Mouse (Mus musculus) midbrain, postnatal 0 days (tissue): Measurements from ENCODE around the gene Slit3. TPM values are rescaled to one million over a fixed set of nuclear protein-coding genes. Genes with fewer than 3 reads are reported as not detected.
A peak's percentile ranks its signal among the peaks of the same experiment; 100 is the strongest.

Source experiments
- ATAC-seq: fragments of 200-750 bp; cut with Nextera tagmentation; 2 replicates; pipeline ENCODE4 v1.8.0; 2017; ENCODE audit warnings: moderate number of reproducible peaks, mild to moderate bottlenecking, moderate TSS enrichment, moderate library complexity; ENCODE audit not compliant: low FRiP score
- DNase-seq: peaks from one replicate; pipeline ENCODE4 v3.0.0-alpha.2; 2015; ENCODE audit warnings: low spot score
- H3K27ac ChIP-seq: fragments of 300-500 bp; sonication (generic); 2 replicates; pipeline ENCODE4 v1.5.1; 2014; ENCODE audit warnings: low read depth, mild to moderate bottlenecking, low read length, mixed read lengths
- H3K27me3 ChIP-seq: fragments of 300-500 bp; sonication (generic); 2 replicates; pipeline ENCODE4 v1.6.1; 2014; ENCODE audit warnings: low read length, control low read depth, mixed read lengths; ENCODE audit not compliant: insufficient read depth
- H3K36me3 ChIP-seq: fragments of 300-500 bp; sonication (generic); 2 replicates; pipeline ENCODE4 v1.6.1; 2014; ENCODE audit warnings: low read length, control low read depth, mixed read lengths; ENCODE audit not compliant: insufficient read depth
- H3K4me1 ChIP-seq: fragments of 300-500 bp; sonication (generic); 2 replicates; pipeline ENCODE4 v1.6.1; 2014; ENCODE audit warnings: mild to moderate bottlenecking, control low read depth, antibody characterized with exemption, low read length, mixed read lengths; ENCODE audit not compliant: insufficient read depth
- H3K4me2 ChIP-seq: fragments of 300-500 bp; sonication (generic); 2 replicates; pipeline ENCODE4 v1.6.1; 2014; ENCODE audit warnings: low read depth, mild to moderate bottlenecking, low read length, mixed read lengths; ENCODE audit not compliant: poor library complexity, severe bottlenecking
- H3K4me3 ChIP-seq: fragments of 300-500 bp; sonication (generic); 2 replicates; pipeline ENCODE4 v1.5.1; 2014; ENCODE audit warnings: low read depth, mild to moderate bottlenecking, low read length, moderate library complexity
- H3K9ac ChIP-seq: fragments of 300-500 bp; sonication (generic); replicated peaks from 2 replicates; pipeline ENCODE4 v1.6.1; 2014; ENCODE audit warnings: mild to moderate bottlenecking, low read length, moderate library complexity, mixed read lengths; ENCODE audit not compliant: poor library complexity, severe bottlenecking
- H3K9me3 ChIP-seq: fragments of 300-500 bp; sonication (generic); 2 replicates; pipeline ENCODE4 v1.6.1; 2016; ENCODE audit warnings: low read length, control low read depth
- CTCF ChIP-seq: IDR thresholded peaks from 2 replicates; pipeline ENCODE4 v1.5.1; 2016; ENCODE audit warnings: antibody characterized with exemption, mild to moderate bottlenecking
- WGBS: fragments of 180-500 bp; shearing (Covaris S2); extraction: QIAGEN DNeasy Blood & Tissue Kit; methylation state at CpG from one replicate; pipeline ENCODE4 v1.1.7; 2014; 5-methylcytosine and 5-hydroxymethylcytosine counted together
- polyA plus RNA-seq: library from polyadenylated mRNA; unstranded; fragments of >200 nt; fragmentation: Nextera tagmentation; extraction: Ambion mirVana; gene quantifications from 2 replicates; pipeline ENCODE4 v1.2.1, GENCODE M21; 2015
- total RNA-seq: library from RNA; depleted of rRNA; stranded (reverse); fragments of >200 nt; gene quantifications from 2 replicates; pipeline ENCODE4 v1.2.3, GENCODE M21; 2014

Slit3 gene
- total and polyA plus RNA-seq, 2 experiments from 2014 or later, result 3.6 to 7.7 TPM

DNA sequence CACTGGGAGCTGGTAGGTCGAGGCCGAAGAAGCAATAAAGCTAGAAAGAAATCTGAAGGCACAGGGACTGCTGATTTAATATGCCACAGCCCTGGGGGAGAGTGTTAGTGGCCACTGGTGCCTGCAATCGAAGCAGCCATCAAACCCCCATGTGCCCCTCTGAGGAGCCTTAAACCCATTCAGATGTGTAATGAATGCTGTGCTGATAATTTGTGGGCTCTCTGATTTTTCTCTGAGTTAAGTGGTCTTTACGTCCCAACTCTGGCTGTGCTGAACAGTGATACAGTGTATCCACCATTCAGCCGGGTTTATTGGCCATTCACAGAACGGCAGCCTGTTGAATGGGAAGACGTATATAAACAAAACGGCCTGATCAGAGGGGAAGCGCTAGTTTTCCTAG is 83.1 kb downstream of the Slit3 start:
- WGBS, result 39% methylated on average over 9 of the region's 9 CpGs
- no peaks in the 10 kb centered on the region for H3K36me3 ChIP-seq
- H3K9ac ChIP-seq, result no peak overlapping the region
- no peak overlapping the region for H3K4me3 ChIP-seq
- no peak overlapping the region for H3K27ac ChIP-seq
- no peak for ATAC-seq
- no peaks in the 10 kb centered on the region for H3K9me3 ChIP-seq
- H3K27me3 ChIP-seq, result no peaks in the 10 kb centered on the region
- DNase-seq, result no peak
- peak overlapping the region; percentile 4; the same call in 1 of the 2 replicates for H3K4me2 ChIP-seq
- no peak for TF ChIP-seq CTCF
- no peaks in the 10 kb centered on the region; the same call in 1 of the 2 replicates for H3K4me1 ChIP-seq

DNA sequence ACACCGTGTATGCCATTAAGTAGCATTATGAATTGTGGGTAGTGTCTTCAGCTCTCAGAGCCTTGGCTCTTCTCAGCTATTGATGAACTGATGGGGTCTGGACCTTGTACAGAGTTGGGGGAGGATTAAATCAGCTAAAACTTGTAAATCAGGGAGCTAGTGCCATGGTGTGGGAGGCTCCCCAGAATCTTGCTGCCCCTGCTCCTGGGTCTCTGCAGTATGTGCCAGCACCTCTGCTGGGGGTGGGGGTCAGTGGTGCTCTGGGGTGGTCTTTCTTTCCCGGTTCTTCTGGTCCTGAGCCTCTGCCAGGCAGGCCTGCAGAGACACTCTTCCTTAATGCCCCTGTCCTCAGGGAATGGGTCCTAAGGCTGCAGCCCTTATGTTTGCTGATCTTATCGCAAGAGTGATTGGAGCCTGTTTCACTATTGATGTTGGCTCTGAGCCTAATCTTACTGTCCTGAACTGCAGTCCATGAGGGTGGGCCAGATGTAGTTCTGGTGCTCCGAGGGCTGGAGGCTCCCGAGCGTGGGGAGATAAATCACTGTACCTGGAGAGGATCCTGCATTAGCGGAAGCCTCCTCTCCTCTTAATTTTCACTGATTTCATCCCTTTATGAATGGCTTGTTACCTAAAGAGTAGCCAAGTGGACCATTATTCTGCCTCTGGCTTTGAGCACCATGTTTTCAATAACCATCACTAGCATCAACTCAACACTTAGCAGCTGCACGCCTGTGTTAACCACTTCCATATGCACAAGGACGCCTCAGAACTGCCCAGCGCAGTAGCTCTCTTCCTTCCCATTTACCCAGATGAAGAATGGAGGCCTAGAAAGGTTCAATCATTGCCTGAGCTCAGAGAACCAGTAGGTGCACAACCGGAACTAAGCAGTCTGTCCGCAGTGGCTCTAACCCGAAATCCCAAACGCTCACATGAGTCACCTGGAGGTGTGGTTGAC is 90.0 kb downstream of the Slit3 start:
- no peak for ATAC-seq
- H3K4me3 ChIP-seq, result no peak overlapping the region
- H3K9ac ChIP-seq, result no peak overlapping the region
- H3K4me2 ChIP-seq, result no peak overlapping the region
- 87% methylated on average over 14 of the region's 14 CpGs for WGBS
- no peak overlapping the region for H3K27ac ChIP-seq
- H3K36me3 ChIP-seq, result no peaks in the 10 kb centered on the region
- H3K27me3 ChIP-seq, result no peaks in the 10 kb centered on the region
- H3K4me1 ChIP-seq, result no peaks in the 10 kb centered on the region
- H3K9me3 ChIP-seq, result no peaks in the 10 kb centered on the region
- TF ChIP-seq CTCF, result no peak
- no peak for DNase-seq

DNA sequence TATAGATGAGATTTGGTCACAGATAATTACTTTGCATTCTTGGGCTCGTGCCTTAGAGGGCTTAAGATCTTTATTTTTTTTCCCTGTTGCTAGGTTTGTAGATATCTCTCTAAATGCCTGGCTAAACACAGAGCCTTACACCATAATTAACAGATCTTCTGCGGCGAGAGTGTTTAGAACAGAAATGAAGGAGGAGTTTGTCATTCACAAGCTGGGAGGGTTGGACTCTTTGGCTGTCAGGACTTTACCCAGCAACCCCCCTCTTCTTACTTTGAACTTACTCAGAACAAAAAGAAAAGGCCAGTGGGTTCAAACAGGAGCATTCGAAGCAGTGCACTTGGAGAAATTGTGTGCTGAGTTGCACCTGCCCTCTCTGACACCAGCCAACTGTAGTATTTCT is 103.0 kb downstream of the Slit3 start:
- Histone ChIP-seq H3K27ac (no peak overlapping the region), H3K9ac (no peak overlapping the region), H3K9me3 (no peaks in the 10 kb centered on the region), H3K36me3 (no peaks in the 10 kb centered on the region), H3K4me3 (no peak overlapping the region), H3K27me3 (no peaks in the 10 kb centered on the region), H3K4me1 (no peaks in the 10 kb centered on the region), H3K4me2 (no peak overlapping the region)
- TF ChIP-seq CTCF, result no peak
- DNase-seq (no peak), ATAC-seq (no peak)
- 13% methylated on average over 4 of the region's 4 CpGs for WGBS

DNA sequence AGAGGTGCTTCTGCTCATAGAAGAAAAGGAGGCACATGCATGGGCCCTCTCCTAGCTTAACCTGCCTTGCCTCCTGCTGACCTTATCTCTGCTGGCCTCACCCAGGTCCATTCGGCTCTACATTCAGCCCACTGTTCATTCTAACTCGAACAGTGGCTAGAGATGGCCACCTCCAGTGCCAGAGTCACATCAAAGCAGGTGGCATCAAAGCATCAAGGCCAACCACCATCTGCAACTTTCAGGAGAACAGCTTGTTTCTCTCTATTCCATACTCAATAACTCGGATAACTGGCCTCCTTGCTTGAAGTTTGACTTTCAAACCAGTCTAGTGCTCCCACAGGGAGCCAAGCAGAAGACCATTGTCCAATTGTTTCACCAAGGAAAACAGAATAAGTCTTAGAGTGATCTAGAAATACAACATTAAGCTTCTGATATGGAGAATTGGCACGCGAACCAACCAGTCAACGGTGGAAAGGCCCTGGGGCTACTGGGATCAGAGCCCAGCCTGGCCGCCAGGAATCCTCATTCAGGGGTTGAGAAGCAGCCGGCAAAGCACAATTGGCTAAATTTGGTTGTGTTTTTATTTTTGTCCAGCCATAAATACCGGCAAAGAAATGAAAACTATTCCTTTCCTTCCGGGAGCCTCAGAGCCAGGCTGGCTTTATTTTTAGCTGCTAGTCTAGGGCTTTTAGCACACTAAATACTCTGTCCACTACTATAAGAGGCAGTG is 110.5 kb downstream of the Slit3 start:
- peak; percentile 26 for DNase-seq
- 78% methylated on average over 10 of the region's 10 CpGs for WGBS
- Histone ChIP-seq H3K4me2 (no peak overlapping the region), H3K9ac (no peak overlapping the region), H3K27ac (no peak overlapping the region), H3K36me3 (no peaks in the 10 kb centered on the region), H3K4me1 (no peaks in the 10 kb centered on the region), H3K4me3 (no peak overlapping the region), H3K9me3 (no peaks in the 10 kb centered on the region), H3K27me3 (no peaks in the 10 kb centered on the region)
- no peak for TF ChIP-seq CTCF
- ATAC-seq, result no peak

DNA sequence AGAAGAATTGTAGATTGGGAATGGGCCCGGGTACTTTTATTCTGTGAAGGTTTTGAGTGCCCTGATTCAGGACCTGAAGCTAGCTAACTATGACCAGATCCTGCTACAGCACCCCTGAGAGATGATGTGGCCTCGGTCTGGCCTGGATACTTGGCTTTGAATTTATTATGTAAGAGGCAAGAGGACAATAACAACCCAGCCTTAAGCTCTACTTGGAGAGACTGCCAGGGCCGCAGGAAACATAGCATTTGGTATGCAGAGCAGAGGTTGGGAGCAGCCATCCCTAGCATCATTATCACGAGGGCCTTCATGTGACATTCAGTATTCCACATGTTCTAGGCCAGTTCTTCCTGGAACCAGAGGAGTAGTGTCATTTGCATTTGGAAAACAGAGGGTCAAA is 111.3 kb downstream of the Slit3 start:
- no peak for DNase-seq
- Histone ChIP-seq H3K27me3 (no peaks in the 10 kb centered on the region), H3K9me3 (no peaks in the 10 kb centered on the region), H3K4me2 (no peak overlapping the region), H3K36me3 (no peaks in the 10 kb centered on the region), H3K4me3 (no peak overlapping the region), H3K9ac (no peak overlapping the region), H3K4me1 (no peaks in the 10 kb centered on the region), H3K27ac (no peak overlapping the region)
- TF ChIP-seq CTCF, result no peak
- 74% methylated on average over 4 of the region's 4 CpGs for WGBS
- ATAC-seq, result no peak

DNA sequence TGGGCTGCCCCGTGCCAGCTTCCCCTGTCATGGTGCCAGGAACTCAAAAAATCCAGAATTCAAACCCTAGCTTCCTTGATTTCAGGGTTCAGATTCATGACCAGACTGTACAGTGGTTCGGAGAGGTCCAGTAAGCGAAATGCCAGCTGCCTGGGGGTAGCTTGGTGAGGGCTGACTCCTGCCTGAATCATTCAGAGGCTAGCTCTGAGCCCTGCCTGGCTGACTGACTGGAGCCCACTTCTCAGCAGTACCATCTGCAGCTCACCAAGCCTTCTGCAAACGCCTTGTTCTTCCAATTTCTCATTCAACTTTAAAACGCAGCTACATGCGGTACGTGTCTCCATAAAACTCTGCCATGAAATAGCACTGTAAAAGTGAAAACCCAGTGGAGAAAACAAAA is 120.4 kb downstream of the Slit3 start:
- Histone ChIP-seq H3K36me3 (no peaks in the 10 kb centered on the region), H3K9ac (no peak overlapping the region), H3K27ac (no peak overlapping the region), H3K4me3 (no peak overlapping the region), H3K9me3 (no peaks in the 10 kb centered on the region), H3K4me2 (no peak overlapping the region), H3K4me1 (no peaks in the 10 kb centered on the region), H3K27me3 (no peaks in the 10 kb centered on the region)
- no peak for DNase-seq
- TF ChIP-seq CTCF, result no peak
- 86% methylated on average over 7 of the region's 7 CpGs for WGBS
- no peak for ATAC-seq
